Mouse (Mus musculus): Measurements from ENCODE around the gene Erp27.

The Erp27 gene

DNA sequence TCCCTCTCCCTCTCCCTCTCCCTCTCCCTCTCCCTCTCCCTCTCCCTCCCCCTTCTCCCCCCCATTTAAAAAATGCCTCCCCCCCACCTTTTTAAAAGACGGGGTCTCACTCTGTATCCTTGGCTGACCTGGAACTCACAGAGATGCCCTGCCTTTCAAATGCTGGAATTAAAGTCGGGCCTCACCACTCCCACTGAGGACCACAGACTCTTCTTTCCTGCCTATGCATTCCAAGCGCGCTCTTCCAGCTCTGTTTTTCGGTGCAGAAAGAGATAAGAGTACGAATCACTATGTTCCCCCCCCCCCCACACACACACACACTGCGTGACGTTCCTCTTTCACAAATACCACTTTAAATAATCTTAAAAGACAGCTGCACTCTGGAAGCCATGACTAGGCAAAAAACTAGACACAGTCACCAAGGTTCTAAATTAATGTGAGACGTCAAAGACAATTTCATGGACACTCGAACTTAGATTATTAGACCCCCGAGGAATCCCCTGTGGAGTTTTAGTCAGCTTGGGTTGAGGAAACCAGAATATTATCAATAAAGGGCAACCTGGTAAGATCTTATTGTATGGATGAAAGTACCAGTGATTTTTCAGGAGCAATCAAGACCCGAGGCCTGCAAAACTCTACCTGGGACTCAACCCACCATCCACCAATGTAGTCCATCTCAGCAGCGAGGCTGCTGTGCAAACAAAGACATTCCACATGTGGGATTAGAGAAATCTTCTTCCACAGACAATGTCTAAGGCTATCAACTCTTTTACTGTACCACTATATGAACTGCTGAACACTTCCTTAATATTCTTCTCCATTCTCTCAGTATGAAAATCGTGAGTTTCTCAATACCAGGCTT lies 17.6 kb upstream of the Erp27 start:
- no peak for DNase-seq (ENCODE audit: low spot score)

DNA sequence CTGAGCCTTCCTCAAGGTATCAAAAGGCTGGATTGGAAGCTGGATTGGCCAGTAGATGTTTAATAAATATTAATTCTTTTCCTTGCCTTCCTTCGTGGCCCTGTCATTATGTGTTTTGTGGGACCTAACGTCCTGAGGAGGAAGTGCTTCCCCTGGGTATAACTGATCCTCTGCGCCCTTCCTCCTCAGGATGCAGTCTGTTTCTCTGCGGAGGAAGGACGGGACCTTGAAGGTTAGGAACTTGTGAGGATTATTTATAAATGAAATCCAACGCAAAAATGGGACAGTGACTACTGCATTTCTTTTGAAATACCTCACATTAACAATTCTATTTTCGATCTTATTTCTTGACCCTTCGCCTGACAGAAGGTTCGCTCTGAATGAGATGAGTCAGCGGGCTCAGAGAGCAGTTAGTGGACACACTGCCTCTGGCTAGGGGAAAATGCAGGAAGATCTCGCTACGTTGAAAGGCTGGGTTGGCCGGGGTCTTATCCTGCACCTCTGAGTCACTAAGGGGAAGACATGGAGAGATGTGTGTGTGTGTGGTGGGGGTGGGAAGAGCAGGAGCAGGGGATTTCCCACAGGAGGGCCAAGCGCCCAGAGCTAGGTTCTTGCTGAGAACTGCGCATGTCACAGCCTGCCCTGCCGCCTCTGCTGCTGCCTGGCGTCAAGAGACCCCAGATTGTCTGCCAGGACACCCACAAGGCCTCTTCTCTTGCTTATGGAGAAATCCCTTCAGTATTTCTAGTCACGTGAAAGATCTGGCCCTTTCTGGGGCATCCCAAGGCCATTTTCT lies 16.5 kb upstream of the Erp27 start:
- no peak for DNase-seq (ENCODE audit: low spot score)

DNA sequence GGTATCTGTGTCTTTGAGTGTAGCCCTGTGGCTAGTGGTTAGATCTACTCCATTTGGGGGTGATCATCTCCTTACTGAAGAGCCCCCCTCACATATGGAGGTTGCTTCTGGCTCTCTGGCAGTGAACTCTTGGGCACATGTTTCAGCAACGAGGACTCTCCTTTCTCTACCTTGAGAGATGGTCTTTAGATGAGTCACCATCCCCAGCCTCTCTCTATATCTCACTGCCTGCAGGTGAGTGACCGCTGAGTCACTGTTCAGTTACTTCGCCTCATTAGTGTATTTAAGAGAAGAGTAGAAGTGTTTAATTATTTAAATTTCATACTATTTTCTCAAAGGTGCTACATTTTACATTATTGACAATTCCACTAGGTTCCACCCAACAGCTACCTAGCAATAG lies 15.1 kb upstream of the Erp27 start:
- no peak for DNase-seq (ENCODE audit: low spot score)

DNA sequence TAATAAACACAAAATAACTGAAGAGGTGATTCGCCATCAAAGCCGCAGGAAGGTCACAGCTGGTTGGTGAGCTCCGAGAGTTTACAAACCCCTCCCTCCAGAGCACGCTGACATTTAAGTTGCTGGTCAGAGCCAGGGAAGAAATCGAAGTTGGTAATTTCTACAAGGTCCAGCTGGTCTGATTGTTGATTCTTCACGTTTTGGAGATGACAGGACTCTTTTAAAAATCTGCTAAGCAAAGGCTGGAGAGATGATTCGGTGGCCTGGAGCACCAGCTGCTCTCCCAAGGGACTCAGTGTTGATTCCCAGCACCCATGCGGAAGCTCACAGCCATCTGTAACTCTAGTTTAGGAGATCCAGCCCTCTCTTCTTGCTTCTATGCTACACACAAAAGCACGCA lies 14.4 kb upstream of the Erp27 start:
- DNase-seq (ENCODE audit: low spot score), result no peak

DNA sequence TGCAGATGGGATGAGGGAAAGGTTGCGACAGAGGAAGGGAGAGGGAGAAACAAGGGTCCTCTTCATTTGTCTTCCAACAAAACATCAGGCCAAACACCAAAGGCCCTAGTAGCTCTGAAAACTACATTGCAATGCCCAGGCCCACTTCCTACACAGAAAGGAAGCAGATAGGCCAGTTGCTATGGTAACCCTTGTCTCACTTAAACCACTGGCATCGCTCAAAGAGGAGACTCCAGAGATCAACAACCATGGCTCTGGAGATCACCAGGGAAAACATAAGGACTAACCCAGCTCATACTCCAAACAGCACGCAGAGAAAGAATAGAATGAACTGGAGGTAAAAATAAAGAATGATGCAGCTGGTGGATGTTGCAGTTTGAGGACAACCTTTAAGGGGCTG lies 13.3 kb upstream of the Erp27 start:
- DNase-seq (ENCODE audit: low spot score), result no peak

DNA sequence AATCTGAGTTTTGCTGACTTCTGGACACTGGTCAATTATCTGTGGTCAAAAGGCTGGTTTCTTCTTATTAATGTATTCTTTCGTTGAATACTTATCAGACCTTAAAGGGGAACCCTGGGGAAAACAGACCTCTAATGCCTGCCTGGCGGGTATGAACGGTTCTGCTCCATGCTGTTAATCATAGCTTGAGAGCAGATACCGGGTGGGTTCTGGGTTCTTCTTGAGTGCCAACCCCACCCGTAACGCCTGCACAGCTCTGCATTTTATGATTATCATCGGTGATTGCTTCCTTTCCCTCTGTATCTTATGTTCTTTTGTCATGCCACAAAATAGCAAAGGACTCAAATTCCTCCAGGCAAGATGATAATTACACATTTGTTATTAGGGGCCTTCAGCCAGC lies 12.1 kb upstream of the Erp27 start:
- DNase-seq (ENCODE audit: low spot score), result no peak

DNA sequence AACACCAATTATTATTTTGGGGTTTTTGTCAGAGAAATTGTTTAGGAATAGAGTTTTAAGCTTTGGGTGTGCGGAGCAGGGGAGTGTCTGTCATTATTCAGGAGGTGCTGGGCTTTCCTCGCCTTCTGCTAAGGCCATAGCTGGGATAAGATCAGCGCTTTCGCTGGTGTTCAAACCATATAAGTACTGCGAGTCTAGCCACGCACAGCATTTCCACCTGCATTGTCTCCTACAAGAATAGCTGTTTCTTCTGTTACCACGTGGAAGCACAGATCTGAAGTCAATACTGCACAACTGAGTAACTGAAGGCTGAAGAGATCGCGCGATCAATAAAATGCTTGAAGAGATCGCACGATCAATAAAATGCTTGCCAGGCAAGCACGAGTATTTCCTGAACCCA lies 9.3 kb upstream of the Erp27 start:
- DNase-seq (ENCODE audit: low spot score), result no peak

DNA sequence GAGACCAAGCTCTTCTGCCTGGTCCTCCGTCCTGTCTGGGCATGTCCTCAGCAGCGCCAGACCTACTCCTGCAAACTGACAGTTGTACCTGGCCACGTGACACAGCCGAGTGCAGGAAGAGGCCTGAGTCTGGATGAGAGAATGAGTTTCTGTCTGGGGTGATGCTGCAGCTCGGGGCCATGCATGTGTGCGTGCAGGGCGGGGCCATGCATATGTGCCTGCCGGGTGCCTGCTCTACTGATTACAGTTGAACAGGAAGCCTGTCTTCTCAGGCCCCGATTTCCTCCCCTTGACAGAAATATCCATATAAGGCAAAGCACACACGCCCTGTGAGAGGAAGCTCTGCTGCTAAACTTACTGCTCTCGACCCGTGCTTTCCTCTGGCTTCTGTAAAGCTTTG lies 8.7 kb upstream of the Erp27 start:
- no peak for DNase-seq (ENCODE audit: low spot score)

DNA sequence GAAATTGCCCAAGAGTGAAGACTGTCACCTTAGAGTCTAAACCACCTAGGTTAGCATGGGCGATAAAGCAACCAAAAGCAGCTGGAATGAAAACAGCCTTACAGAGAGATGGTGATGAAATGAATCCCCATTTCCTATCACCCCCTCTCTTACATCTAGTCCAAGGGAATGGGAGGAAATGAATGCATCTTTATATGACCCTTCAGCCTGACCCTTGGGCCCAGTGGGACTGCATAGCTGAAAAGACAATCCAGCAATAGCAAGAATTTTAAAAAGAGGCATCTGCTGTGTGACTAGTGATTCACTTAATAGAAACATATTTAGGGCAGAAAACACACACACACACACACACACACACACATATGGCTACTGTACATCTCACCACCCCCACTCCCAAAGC lies 5.6 kb upstream of the Erp27 start:
- no peak for DNase-seq (ENCODE audit: low spot score)

DNA sequence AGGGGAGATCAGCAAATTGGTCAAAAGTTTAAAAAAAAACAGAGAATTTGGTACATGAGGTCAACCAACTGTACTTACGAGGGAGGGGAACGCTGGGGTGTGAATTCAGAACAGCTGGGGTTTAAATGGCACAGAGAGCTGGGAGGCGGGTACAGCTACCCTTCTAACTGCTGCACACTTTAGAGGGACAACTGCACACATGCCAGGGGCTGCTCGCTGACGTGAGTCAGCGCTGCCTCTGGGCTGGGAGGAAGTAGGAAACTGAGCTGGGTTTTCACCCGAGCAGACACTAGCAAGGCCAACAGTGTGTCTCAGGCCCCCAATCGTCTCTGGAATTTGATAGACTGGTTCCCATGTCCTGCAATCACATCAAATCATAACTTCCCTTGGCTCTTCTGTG lies 3.1 kb upstream of the Erp27 start:
- no peak for DNase-seq (ENCODE audit: low spot score)

DNA sequence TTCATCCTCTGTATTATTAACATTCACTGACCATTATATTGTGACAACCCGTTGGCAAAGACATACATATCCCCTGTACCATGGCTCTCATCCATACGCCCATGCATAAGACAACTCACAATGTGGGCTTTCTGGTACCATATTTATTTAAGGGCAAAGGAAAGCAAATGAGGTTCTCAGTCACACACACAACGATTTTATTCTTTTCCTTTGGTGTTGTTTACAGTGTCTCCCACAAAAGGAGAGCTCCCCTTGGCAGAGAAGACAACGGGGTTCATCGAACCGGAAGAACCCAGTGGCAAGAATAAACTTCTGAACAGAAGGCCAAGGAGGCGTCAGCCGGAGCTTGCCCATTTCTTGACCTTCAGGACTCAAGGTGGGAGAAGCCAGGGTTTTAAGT lies 1.6 kb upstream of the Erp27 start, which contains the start of gene Pde6h:
TSS of gene Pde6h (plus strand) at position 301 of the 400 bp plus-strand sequence.
- no peak for DNase-seq (ENCODE audit: low spot score)

DNA sequence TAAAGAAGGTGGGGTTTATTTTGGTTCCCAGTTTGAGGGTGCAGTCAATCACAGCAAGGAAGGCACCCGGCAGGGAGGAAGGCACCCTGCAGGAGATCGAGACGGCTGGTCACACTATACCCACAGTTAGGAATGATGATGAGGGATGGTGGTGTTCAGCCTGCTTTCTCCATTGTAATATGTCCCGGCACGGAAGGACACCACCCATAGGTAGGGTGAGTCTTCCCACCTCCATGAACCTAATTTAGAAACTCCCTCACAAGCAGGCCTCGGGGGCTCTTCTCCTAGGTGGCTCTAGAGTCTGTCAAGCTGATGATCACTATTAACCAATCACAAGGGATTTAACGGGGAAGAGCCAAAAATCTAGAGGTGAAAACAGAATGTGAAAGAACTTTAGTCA lies 891 bp upstream of the Erp27 start:
- no peak for DNase-seq (ENCODE audit: low spot score)

DNA sequence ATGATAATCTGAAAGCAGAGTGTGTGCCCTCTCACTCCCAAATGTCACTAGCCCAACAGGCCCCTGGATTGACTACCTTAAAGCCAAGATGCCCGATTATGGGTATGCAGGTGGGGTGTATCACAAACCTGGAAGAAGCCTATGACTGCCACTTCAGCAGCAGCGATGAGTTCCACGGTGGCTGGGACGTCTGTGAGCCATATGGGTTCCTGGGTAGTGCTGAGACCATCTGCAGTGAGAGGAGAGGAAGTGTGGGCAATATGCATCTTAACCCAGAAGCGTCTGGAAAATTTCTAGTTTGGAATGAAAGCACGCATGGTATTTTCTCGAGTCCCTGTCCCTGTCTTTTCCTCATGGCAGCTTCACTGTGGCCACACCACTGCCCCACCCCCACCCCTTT lies 379 bp downstream of the Erp27 start:
- no peak for DNase-seq (ENCODE audit: low spot score)

DNA sequence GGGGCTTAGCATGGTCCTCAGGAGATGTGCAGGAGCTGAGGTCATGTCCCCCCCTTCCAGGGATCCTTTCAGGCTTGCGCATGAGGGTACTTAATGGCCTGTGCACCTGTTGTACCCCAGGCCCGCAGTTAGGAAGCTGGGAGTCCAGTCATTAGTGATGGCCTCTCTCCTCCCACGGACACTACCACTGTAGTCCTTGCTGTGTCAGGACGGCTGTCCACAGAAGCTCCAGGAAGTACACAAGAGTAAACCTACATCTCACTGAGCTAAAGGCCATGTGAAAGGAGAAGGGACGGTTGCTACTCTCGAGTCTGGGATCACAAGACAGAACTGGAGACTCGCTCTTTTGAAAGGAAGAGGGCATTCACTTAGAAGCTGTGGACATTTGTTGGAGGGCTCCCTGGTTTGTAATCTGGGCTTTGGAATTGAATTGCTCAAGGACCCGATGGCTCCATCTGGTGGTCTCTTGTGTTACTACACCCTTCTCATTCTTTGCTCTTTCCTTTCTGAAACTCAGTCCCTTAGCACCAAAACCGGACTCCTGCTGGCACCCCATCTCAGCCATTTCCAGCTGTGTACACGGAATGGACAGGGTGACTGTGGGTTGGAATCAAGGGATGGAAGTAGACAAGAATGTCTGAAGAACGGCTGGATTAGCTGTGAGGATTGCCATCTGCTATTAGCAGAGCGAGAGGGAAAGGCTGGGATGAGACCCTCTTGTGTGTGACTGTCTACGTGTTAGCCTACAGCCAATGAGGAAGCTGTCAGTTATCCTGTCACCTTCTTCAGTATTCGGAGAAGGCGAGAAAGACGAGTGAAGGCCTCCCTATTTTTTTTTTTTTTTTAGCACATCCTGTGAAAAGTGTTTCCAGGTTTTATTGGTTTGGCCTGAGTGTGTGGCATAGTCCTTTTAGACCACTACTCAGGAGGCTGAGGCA lies 1.4 kb downstream of the Erp27 start:
- peak; percentile 59 for DNase-seq (ENCODE audit: low spot score)

DNA sequence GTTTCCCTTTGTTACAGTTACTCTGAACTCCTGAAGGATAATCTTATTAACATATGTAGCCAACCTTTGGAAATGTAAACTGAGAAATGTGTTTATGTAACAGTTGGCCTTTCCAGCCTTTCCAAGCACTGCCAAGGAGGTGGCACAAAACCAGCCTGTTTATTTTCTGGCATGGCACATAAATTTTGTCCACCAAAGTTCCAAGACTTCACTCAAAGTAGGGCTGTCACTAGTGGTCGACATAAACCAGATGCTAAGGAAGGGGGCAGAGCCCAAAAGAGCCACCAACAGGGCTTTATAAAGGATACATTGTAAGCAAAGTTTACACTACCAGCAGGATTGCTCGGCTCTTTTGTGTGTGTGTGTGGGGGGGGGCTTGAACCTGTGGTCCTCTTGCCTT lies 4.1 kb downstream of the Erp27 start:
- no peak for DNase-seq (ENCODE audit: low spot score)

DNA sequence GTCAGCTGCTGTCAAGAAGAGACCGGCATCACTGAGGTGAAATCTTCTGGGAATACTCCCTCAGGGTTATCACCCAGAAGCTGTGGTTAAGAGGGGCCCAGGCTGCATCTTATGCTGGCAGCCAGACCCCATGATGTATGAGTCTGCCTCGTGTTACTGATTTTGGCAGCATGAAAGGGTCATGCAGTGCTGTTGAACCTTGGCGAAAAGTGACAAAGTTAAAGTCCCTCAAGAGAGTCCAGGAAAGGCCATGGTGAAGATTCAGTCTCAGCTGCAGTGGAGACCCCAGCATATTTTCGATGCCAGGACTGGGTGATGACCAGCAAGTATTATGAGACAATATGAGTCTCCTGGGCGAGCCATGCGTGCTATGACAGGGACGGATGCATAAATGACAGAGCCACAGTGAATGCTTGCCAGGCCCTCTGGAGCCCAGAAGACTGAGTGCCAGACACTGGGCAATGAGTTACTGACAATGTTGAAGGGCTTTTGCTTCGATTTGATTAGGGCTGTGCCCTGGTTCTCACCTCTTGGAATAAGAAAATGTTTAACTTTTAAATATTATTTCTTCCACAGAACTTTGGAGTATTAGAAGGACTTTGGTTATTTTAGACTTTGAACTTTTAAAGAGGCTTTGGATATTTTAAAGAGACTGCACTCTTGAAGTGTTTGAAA lies 6.1 kb downstream of the Erp27 start:
- DNase-seq (ENCODE audit: low spot score), result no peak

DNA sequence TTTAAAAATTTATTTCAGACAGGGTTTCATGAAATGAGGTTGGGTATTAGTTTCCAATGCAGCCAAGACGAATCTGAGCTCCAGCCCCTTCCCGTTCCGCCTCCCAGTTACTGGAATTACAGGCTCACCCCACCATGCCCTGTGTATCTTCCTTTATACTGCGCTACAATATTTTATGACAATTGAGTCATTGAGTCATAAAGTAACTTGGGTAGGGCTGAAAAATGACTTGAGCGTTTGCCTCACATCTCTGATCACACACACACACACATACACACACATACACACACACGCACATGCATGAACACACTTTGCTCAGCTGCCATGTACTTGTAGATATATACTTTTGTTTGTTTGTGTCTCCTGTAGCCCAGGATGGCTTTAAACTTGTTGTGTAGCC lies 7.7 kb downstream of the Erp27 start:
- no peak for DNase-seq (ENCODE audit: low spot score)

DNA sequence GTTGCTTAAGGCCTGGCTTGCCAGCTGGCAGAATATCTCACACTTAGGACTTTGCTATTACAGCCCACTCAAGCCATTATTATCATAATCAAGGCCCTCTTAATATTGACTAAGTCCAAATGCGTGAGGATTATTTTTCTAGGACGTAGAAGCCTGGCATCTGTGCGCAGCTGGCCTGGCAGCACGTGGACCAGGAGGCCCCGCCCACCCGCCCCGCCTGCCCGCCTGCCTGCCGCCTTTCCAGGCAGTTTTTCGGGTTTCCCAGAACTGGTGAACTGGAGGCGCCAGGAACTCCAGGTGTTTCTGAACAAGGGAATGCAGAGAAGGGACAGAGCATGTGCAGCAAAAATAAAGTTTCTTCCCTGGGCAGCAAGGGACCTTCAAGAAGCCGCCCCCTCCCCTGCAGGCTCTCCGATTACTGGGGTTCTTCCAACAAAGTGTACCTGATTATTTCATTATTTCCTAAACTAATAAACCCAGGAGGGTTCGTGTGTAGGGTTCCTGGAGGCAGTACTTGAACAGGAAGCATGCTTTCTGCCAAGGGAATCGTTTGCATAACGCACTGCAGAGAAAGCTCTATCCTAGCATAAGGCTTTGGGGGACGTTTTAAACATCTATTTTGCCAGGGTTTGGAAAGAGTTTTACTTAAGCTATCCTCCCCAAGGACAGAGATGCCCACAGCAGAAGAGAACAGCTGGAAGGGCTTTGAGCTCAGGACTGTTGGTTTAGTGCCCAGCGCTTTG lies 8.4 kb downstream of the Erp27 start:
- peak; percentile 36 for DNase-seq (ENCODE audit: low spot score)

DNA sequence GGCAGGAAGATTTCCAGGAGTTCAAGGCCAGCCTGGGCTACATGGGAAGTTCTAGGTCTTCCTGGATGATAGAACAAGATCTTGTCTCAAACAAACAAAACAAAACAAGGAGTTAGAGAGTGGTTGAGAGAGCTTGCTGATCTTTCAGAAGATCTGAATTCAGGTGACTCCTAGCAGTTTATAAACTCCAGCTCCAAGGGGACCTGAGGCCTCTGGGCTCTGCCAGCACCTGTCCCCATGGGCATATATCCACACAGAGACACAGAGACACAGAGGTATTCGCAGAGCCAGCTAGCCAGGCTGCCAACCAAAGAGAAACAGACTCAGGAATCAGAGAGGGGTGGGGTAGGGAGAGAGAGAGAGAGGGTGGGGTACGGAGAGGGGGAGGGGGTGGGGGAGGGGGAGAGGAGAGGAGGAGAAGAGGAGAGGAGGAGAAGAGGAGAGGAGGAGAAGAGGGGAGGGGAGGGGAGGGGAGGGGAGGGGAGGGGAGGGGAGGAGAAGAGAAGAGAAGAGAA lies 9.2 kb downstream of the Erp27 start:
- DNase-seq (ENCODE audit: low spot score), result no peak

DNA sequence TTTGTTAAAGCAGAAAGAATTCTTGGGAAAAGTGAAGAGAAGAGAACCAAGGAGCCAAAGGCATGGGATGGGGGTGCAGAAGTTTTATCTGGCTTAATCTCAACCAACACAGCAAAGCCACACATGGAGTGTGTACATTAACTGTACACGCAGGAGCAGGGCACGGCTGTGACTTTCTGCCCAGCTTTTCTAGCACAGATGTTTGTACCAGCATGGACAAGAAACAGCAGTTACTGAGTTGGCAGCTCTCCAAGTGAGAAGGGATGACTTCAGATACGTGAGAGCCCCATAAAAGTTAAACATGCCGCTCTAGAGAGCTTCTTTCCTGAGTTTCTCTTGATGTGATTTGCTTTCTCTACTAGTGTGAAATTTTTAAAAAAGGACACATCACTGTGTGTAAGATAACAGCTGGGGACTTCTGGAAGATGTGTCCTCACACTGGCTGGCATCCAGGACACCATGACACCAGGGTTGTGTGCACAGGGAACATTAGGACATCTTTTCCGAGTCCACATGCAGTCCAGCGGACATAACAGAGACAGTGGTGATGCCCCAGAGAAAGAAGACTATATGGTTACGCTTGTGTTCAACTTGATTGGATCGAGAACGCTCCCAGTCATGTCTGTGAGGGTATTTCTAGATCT lies 11.6 kb downstream of the Erp27 start:
- no peak for DNase-seq (ENCODE audit: low spot score)

Measured in testis, postnatal 14 days (tissue).